Mouse (Mus musculus) spleen, adult 18-20 months (tissue): ENCODE measurements around the gene Dnah17.

Experiments used
- DNase-seq, 2 experiments: peaks; one replicate each; pipeline ENCODE4 v3.0.0; 2022; ENCODE audit warnings: mixed read lengths in 2 of 2

The Dnah17 gene

DNA sequence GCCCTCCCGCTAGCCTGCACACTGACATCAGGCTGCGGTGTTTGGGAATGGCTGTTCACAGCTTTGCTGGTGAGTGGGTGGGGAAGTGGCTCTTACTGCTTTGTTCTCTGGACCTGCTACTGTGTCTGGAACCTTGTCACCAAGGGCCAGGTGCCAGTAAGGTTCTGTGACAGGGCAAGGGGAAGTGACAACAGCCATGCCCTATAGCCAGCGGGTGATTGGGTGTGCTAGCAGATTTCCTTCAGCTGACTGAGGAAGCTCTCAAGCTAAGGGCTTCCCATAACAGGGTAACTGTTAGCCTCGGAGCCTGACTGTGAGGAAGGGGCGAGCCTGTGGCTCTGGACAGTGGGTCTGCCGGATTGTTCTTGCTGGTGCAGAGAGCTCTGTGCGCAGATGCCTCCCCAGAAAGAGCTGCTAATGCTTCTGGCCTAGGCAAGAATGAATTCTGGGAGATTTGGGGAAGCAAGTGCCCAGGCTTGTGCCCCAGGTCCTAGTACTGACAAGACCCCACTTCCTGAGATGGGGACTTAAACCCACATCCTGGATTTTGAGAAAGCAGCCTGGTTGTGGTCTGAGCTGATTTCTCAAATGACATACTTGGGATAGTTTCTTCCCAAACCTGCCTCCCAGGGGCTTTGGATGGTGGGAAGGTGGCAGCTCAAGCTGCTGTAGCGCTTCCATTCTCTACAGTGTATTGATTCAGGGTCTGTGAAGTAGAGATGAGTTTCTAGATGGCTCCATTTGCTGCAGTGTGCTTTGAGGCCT is 114.9 kb downstream of the Dnah17 start:
- peak; percentile 23 to 32 for DNase-seq

DNA sequence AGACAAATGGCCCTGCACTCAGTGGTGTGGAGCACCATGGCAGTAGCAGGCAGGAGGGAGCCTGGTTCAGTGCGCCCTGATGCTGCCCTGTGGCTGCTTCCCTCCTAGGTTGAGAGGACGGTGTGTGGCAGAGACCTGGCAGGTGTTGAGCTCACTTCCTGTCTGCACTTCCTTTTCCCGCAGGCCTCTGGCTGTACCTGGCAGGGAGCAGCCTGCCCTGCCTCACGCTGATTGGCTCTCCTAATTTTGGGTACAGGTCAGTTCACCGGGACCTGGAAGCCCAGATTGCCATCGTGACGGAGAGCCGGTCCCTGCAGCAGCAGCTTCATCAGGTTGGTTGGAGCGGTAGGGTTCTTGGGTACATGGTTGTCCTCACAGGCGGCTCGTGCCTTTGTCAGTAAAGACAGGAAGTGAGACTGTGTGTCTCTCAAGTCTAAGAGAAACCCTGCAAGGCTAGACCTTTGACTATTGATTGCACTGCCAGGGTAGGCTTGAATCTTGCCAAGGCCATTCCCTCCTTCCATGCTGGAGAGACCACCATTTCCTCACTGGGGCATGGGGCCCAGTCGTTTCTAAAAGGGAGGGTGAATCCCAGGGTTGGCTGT is 115.9 kb downstream of the Dnah17 start:
- peak; percentile 40 to 52 for DNase-seq

DNA sequence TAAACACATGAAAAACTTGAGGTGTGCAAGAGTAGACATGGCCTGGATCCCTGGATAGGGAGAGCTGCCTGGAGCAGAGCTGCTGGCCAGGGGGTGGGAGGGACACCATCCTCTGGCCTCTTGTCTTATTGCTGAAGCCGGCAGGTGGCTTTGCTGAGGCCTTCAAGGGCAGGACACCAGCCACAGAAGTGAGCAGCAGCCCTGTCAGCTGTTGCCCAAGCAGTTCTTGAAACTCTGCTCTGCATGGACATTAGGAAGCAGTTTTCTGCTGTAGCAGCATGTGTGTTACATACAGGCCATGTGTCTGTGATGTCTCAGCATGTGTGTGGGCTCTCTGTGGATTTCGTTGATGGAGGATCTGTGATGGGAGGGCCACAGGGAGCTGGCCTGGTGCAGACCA is 117.1 kb downstream of the Dnah17 start:
- DNase-seq = no peak

DNA sequence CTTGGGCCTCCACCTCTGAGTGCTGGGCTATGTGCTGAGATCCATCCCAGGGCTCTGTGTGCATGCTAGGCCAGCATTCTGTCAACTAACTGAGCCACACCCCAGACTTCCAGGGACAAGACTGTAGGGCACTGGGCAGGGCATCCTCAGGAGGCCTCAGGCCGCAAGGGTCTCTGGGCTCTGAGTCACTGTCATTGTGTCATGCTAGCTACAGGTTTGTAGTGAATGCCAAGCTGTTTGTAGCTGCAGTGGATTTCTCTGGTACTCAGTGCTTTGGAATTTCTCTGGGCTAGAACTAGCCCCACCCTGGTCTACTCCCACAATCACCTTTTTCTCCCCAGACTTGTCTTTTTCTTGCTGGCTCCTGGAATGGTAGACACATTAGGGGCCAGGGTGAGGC is 117.8 kb downstream of the Dnah17 start:
- DNase-seq = no peak

DNA sequence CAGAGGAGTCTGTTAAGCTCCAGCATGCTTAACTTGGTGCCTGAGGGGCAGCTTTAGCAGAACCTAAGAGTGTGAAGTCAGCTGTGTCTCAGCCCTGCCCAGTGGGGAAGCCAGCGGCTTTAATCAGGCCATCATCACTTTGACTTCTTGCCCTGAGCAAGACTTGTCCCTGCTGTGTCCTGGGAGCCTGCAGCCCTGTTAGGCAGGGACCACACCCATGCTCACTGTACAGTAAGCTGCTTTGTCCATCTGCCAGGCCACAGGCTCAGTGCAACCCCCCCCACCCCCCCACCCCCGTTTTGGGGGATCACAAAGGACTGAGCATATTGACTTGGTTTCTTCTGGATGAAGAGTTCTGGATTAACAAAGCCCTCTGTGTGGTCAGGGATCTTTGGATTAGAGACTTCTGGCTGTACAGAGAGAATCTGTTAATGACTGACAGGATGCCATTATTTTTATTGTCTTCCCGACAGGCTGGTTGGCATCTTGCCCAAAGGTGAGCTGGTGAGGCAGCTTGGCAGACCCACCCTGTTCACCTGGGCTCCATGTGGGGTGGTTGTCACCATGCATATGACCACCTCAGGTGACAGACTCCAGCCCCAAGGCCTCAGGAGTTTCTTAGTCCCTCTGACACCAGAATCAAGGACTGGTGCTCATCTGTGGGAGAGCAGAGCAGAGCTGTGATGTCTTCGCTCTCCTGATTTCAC is 120.4 kb downstream of the Dnah17 start:
- DNase-seq = no peak

DNA sequence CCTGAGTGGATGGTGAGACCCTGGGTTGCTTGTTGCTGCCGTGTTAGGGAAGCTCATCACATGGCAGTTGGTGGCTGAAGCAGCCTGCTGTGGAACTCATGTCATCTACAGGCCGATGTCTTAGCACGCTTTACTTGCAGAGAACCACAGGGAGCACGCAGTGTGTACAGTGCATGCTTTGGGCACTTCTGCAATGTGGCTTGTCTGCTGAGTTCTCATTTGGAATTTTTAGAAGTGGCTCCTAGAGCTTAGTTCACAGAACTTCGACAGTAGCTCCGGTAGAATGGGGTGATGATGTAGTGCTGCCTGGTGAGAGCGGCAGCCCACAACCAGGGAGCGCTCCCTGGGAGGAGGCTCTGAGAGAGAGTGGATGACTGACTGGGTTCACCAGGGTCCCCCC is 121.6 kb downstream of the Dnah17 start:
- DNase-seq = no peak

DNA sequence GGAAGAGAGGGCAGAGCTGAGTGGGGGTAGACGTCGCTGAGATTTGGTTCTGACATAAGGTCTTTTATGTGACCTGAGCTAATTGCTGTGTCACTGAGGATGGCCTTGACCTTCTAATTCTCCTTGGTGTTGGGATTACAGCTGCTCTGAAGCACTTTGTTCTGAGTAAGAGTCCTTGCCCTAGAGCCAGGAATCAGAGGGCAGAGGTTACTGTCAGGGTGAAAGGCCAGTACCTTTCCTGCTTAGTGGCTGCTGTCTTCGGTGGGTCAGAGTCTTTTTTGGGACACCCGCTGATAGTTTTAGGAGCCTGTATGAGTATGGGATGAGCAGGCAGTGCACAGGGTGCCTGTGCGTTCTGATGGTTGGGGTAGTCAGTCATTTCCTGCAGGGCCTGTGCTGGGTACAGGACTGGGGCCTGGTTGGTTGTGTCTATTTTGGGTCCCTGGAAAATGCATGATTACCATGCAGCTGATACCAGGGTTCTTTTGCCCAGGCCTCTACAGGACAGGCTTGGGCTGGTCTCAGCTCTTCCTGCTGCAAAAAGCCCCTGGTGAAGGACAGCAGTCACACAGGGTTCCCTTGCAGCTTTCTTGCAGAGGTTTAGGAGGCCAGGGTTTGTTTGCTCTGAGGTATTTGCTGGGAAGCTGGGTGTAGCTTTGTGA is 122.2 kb downstream of the Dnah17 start:
- DNase-seq = no peak

DNA sequence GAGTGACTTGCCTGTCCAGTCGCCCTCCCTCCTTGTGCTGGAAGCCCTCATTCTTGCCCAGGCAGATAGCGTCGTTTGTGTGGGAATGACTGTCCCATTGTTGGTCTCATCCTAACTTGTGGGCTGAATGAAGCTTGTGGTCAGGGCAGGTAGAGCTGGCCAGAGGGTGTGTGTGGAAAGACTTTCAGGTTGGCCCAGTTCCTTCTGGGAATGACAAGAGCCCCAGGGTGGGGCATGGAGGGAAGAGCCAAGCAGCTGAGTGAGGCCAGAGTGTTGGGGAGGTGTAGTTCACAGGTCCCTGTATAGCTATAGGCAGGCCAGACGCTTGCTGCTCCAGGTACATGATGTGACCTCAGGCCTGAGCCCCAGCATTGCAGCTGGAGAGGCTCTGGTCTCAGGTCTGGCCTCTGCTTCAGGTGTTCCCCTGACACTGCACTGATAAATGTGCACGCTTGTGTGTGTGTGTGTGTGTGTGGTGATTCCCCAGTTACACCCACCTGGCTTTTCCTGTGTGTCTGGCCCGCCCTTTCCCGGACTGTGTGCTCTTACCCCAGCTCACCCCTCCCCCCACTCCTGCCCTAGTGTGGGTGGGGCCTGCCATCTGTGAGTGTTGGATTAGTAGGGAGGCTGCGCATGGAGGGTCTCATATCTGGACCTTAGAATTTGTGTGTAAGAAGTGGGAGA is 122.8 kb downstream of the Dnah17 start:
- no peak for DNase-seq

DNA sequence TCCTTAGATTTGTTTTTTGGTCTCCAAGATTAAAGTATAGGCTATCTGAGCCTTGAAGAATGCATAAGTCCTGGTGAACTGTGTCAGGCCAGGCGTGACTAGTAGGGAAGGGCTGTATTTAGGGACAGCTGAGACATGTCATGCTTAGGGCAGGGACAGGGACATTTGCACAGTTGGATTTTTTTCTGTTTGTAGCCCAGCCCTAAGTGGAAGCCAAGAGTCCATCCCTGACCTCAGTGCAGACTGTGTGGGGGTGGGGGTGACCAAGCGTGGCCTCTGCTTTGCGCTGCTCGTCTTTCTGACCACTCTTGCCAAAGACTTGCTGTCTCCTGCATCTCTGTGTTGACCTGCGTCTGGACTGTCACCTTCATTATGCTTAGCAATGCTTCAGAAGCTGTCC is 126.2 kb downstream of the Dnah17 start:
- DNase-seq = no peak

DNA sequence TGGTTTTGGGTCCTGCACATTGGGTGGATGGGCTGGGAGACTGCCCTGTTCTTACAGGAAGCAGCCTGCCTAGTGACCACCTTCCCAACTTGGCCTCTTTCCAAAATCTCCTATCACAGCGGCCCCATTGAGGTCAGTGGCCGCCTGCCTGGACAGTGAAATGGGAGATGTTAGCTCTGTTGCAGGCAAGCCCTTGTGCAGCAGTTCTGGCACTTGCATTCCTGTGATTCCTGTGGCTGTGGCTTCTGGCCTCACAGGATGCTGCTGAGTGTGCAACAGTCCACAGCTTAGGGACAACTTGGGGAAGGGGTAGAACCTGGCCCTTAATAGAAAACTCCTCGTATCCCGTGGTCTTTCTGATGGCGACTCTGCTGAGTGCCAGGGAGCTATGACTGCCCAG is 126.7 kb downstream of the Dnah17 start:
- DNase-seq = no peak

DNA sequence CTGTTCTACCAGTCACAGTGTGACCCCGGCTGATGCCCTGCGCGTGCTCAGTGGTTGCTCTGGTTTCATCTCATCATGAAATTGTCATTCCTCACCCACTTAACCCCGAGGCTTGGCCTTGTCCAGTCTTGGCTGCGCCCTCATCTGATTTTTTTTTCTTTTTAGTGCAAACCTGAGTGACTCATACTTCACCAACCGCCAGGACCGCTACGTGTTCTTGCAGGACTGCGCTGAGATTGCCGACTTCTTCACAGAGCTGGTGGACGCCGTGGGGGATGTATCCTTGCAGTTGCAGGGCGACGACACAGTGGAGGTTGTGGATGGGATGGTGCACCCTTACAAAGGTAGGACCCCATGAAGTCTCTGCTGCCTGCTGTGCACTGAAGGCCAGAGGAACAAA is 127.3 kb downstream of the Dnah17 start:
- DNase-seq = no peak

DNA sequence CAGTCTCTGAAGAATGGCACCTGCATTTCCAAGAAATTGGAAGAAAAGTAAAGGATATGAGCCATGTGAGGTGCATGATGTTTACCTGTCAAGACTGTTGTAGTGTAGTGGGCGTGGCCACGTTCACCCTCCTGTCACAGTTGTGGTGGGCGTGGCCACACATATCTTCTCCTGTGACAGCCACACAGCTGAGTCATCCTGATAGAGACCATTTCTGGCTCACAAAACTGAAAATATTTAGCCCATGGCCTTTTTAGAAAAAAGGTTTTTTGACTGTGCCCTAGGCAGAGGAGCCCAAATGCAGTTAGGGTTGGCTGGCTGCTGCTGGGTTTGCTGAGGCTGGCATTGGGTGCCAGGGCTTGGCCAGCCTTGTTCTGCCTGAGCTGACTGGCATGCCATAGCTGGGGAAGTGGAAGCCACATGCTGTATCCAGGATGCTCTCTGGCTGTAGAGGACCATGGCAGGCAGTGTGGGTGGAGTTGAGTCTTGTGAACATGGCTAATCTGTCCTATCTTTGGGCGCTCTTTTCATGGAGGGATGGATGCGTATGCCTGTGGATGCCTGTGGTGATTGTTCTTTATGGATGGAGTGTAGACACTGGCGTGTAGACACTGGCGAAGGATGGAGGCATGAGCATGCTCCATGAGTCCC is 129.7 kb downstream of the Dnah17 start:
- DNase-seq = no peak

DNA sequence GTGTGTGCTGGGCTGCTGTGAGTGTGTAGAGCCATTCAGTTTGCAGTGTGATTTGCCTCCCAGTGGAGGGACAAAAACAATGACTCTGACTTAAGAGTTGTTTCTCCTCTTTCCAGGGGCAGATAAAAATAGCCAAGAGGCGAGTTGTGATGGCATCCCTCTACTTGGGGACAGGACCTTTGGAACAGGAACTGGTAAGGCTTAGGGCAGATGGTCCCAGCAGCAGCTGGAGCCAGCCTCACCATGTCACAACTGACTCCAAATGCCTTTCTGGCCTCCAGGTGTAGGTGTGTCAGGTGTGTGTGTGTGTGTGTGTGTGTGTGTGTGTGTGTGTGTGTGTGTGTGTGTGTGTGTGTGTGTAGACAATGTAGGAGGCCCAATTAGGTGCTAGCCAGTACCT is 130.4 kb downstream of the Dnah17 start:
- DNase-seq = no peak

DNA sequence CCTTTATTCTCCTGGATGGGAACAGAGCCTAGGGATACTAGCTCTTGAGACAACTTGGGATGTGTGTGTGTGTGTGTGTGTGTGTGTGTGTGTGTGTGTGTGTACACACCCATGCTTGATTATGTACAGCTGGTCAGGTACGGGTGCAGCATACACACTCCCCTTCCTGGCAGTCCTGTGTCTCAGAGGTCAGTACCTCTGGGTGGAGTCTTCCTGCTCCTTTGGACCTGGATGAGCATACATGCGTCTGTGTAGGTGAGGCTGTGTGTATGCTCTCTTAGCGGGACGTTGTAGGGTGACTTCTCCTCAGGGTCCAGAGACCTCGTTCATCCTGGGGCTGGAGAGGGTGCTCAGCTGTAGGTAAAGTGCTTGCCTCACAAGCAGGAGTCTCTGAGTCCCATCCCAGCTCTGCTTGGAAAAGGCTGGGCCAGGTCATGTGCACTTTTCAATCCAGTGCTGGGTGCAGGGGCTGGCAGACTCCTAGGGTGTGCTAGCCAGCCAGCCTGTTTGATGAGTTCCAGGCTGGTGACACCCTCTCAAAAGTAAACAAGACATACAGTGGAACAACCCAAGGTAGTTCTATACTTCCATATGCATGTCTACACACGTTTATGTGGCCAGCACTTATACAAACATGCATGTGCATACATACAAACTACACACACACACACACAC is 131.0 kb downstream of the Dnah17 start:
- DNase-seq = no peak

DNA sequence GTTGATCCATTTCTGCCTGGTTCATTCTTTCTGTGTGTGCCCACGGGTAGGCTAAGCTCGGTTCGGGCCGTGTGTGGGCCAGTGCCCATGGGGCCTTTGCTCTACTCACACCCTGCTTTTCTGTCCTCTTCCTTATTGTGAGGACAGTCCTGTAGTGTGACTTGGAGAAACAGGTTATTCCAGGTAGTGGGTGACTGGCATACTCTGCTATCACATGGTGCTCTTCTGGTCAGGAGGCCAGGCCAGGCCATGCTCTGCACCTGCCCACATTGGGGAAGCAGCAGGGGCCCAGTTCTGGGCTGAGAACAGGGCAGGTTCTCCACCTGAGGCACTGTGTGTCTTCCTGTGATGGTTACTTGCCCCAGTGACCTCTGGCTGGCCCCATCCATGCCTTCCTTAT is 132.1 kb downstream of the Dnah17 start:
- DNase-seq = no peak

DNA sequence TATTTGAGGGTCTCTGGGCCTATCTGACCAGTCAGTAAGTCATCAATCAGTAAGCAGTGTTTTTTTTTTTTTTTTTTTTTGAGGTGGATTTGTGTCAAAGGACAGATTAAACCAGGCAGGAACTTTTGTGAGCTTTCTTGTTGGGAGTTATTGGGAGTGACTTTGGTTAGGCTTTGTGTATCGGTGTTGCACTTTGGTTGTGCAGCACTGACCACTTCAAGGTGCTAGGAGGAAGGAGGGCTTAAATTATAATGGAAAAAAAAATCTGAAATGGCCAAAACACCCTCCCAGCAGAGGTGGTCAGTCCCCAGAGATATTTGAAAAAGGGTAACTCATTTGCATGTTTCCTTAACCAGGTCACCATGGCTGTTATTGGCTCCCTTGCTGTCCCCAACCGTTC is 133.3 kb downstream of the Dnah17 start:
- DNase-seq = no peak

DNA sequence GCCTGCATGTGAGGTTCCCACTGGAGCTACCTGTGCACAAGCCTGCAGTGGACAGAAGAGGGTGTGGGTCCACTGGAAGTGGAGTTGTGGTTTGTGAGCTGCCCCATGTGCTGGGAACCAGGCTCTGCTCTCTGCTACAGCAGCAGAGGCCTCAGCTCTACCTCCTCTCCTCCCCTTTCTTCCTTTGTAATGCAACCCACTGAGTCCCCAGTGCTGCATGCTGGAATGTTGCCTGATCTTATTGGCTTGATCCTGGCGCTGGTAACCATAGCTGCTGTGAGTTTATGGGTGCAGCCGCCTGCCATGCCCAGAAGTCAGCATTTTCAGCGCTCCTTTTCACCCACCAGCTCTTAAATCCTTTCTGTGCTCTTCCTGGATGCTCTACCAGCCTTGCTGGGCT is 134.4 kb downstream of the Dnah17 start:
- no peak for DNase-seq

DNA sequence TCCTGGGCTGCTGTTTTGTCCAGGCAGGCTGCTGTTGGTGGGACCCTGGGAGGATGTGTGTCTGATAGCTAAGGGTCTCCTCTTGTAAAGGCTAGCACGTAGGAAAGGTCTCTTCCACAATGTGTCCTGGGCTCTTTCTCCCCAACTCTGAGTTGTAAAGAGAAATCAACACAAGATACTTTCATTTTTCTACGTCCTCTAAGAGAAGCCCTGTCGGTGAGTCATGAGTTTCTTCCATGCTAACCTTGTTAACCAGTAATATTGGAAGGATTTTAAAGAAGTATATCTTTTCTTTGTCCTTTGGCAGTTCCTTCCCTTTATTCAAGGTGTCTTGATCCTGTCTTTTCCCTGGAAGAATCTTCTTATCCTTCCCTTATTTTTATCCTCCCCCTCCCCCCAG is 134.8 kb downstream of the Dnah17 start:
- no peak for DNase-seq

DNA sequence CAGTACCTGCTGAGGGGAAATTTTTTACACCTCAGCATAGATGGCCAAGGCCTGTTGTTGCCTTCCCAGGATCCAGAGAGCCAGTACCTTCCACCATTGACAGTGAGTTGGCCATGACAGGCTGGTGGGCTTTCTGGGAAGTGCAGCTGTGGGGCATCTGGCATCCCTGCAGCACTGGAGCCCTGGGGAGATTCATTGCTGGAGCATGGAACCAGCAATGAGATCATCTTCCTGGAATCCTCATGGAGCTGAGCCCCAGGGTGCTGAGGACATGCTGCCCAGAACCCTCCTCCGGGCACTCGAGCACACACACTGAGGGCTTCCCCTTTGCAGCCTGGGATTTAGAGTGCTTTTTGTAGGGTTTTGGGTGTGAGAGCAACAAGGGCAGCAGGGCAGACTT is 135.2 kb downstream of the Dnah17 start:
- no peak for DNase-seq

DNA sequence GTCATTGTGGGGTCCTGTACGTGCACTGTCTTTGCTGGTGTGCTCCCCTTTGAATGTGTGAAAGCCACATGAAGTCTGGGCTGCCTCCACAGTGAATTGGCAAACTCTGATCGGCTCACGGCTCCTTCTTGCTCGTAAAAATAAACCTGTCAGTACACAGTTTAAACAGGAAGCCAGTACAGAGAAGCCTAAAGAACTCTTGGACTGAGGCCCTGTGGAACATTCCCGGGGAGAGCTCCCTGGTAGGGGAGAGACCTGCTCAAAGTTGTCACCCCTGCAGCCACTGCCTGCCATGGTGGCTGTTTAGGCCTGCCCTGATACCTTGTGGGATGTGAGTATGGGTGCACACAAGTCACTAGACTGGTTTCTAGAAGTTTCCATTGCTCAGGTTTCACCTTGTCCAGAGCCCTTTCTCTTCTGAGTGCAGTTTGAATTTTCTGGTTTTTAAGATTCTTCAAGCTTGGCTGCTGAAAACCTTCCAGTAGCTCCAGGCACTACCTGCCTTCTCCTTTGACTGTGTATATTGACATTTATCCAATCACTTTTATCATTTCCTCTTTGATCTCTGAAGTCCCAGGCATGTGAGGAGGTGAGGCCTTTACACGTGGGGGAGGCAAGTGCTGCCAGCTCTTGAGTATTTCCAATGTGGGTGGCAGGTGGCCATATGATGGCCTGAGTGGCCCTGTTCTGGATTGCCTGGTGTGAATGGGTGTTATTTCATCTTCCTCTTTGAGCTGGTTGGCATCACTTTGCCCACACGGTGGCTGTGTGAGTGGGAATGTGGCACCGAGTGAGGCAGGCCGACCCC is 136.0 kb downstream of the Dnah17 start:
- DNase-seq = no peak
